Mouse (Mus musculus) erythroblast, embryonic 14.5 days (primary cell): Measurements from ENCODE around the gene Podxl2.

Source experiments
- GATA1 ChIP-seq: IDR thresholded peaks from 2 replicates; pipeline ENCODE4 v1.6.1; 2012; ENCODE audit warnings: low read length, inconsistent platforms, mixed read lengths
- TAL1 ChIP-seq: IDR thresholded peaks from 3 replicates; pipeline ENCODE4 v1.6.1; 2012; ENCODE audit warnings: low read length, inconsistent platforms, mixed read lengths

DNA sequence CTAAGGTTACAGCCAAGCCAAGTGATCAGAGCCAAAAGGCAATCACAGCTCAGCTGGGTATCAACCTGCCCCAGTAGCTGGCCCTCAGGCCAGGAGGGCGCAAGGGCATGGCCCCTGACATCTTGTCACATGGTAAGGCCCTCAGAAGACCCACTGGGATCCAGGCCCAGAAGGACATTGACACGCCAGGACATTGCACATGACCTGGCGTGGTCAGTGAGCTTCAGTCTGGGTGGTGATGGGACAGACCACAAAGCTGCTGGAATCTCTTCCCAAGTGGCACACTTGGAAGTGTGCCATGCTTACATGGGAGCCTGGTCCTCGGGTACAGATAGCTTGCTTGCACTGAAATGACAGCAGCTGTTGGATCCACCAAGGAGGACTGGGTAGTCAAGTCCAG, 38.2 kb upstream of the Podxl2 start:
- TF ChIP-seq TAL1 (no peak), GATA1 (no peak)
